Mouse (Mus musculus) neutrophil, adult 59 days (primary cell): Measurements from ENCODE around the gene Gm20924. TPM values are rescaled to one million over a fixed set of nuclear protein-coding genes. Genes with fewer than 3 reads are reported as not detected.

Experiments
- total RNA-seq, 2 experiments: library from RNA; stranded (reverse); gene quantifications; 1 replicate in 1 of 2; 2 replicates in 1 of 2; pipeline ENCODE4 v1.2.4; 2023

Gene Gm20924
- not detected for total RNA-seq

GRCm38 (mm10) chrY:65207427-65207826, at the start of gene Gm20924:
TSS of gene Gm20924 (minus strand) at chrY:65207527.

Other genes with a start within 250 kb of the Gm20924 start
- not detected for gene Gm20736, start 170.2 kb upstream of the Gm20924 start, total RNA-seq